Mouse (Mus musculus): ENCODE results near the gene Pxk. TPM values are rescaled to one million over a fixed set of nuclear protein-coding genes. Genes with fewer than 3 reads are reported as not detected.

Gene Pxk
- total and polyA plus RNA-seq, 3 experiments, result 18.3 to 24.6 (median 23.1) TPM

- H3K4me3 ChIP-seq, result peak within 1 kb of the TSS; percentile 86
- H3K27ac ChIP-seq, result peak within 1 kb of the TSS; percentile 100
- under 1% methylated on average over 47 of the region's 47 CpGs for WGBS
- H3K9ac ChIP-seq (ENCODE audit: low read depth, low read length), result peak within 1 kb of the TSS; percentile 77
- H3K36me3 ChIP-seq (ENCODE audit: control insufficient read depth, insufficient read depth, low read length), result no peaks in the 10 kb centered on the region
- H3K4me1 ChIP-seq (ENCODE audit: control insufficient read depth, insufficient read depth, low read length), result peaks cover 2% of the 10 kb centered on the region
- TF ChIP-seq CTCF (IDR thresholded peaks at IDR 0.05) (peak; percentile 99; the same call in 1 of the 2 replicates), POLR2A (IDR thresholded peaks at IDR 0.05; ENCODE audit: insufficient read depth, low read depth, low read length) (peak; percentile 83), EP300 (IDR thresholded peaks at IDR 0.05; ENCODE audit: insufficient read depth, low read depth, low read length) (peak; percentile 84)
- no peaks in the 10 kb centered on the region for H3K79me2 ChIP-seq (replicated peaks; ENCODE audit: control insufficient read depth, insufficient read depth, low read length)
- DNase-seq, result peak; percentile 95 to 96
- intact Hi-C loops (cut with DNase I), result loop anchor here (1.0 to 5.0 kb wide), 2 partner anchors 15 to 132 kb away; partner anchors contain the start of gene Kctd6
- H3K27me3 ChIP-seq (ENCODE audit: control insufficient read depth, insufficient read depth, low read length), result no peaks in the 10 kb centered on the region
These were observed 17.8 kb upstream of the Pxk start, which contains the start of gene Rpp14 for GRCm38 (mm10) chr14:8080165-8080679. Rpp14 (plus strand) TSS chr14:8080367.

GRCm38 (mm10) chr14:8080718-8081117 lies 17.3 kb upstream of the Pxk start:
- peak overlapping the region; percentile 100 for H3K27ac ChIP-seq
- intact Hi-C loops (cut with DNase I), result loop anchor here (1.0 to 5.0 kb wide), 2 partner anchors 15 to 132 kb away; partner anchors contain the start of gene Kctd6
- DNase-seq, result peak; percentile 26 to 36
- H3K27me3 ChIP-seq (ENCODE audit: control insufficient read depth, insufficient read depth, low read length), result no peaks in the 10 kb centered on the region
- TF ChIP-seq CTCF (IDR thresholded peaks at IDR 0.05), result no peak
- no peak for TF ChIP-seq EP300 (IDR thresholded peaks at IDR 0.05; ENCODE audit: insufficient read depth, low read depth, low read length)
- TF ChIP-seq POLR2A (IDR thresholded peaks at IDR 0.05; ENCODE audit: insufficient read depth, low read depth, low read length), result no peak
- peaks cover 2% of the 10 kb centered on the region for H3K4me1 ChIP-seq (ENCODE audit: control insufficient read depth, insufficient read depth, low read length)
- WGBS, result under 1% methylated on average over 11 of the region's 11 CpGs
- H3K36me3 ChIP-seq (ENCODE audit: control insufficient read depth, insufficient read depth, low read length), result no peaks in the 10 kb centered on the region
- peak overlapping the region; percentile 86 for H3K4me3 ChIP-seq
- H3K79me2 ChIP-seq (replicated peaks; ENCODE audit: control insufficient read depth, insufficient read depth, low read length), result no peaks in the 10 kb centered on the region
- peak overlapping the region; percentile 77 for H3K9ac ChIP-seq (ENCODE audit: low read depth, low read length)

- Histone ChIP-seq H3K4me1 (ENCODE audit: control insufficient read depth, insufficient read depth, low read length) (peaks cover 2% of the 10 kb centered on the region), H3K36me3 (ENCODE audit: control insufficient read depth, insufficient read depth, low read length) (no peaks in the 10 kb centered on the region), H3K4me3 (no peak overlapping the region), H3K27me3 (ENCODE audit: control insufficient read depth, insufficient read depth, low read length) (no peaks in the 10 kb centered on the region), H3K27ac (no peak overlapping the region), H3K79me2 (replicated peaks; ENCODE audit: control insufficient read depth, insufficient read depth, low read length) (no peaks in the 10 kb centered on the region), H3K9ac (ENCODE audit: low read depth, low read length) (no peak overlapping the region)
- DNase-seq, result no peak
- 100% methylated on average over 1 of the region's 1 CpGs for WGBS
- intact Hi-C loops (cut with DNase I), result loop anchor here (5.0 kb wide), 1 partner anchor 129 kb away; the partner anchor contains the start of gene Kctd6
- no peak for TF ChIP-seq POLR2A (IDR thresholded peaks at IDR 0.05; ENCODE audit: insufficient read depth, low read depth, low read length)
- no peak for TF ChIP-seq CTCF (IDR thresholded peaks at IDR 0.05)
- no peak for TF ChIP-seq EP300 (IDR thresholded peaks at IDR 0.05; ENCODE audit: insufficient read depth, low read depth, low read length)
These were observed 15.1 kb upstream of the Pxk start for GRCm38 (mm10) chr14:8082949-8083348.

GRCm38 (mm10) chr14:8089016-8089415 lies 9.0 kb upstream of the Pxk start:
- no peaks in the 10 kb centered on the region for H3K27me3 ChIP-seq (ENCODE audit: control insufficient read depth, insufficient read depth, low read length)
- no peak overlapping the region for H3K4me3 ChIP-seq
- TF ChIP-seq EP300 (IDR thresholded peaks at IDR 0.05; ENCODE audit: insufficient read depth, low read depth, low read length) (no peak), POLR2A (IDR thresholded peaks at IDR 0.05; ENCODE audit: insufficient read depth, low read depth, low read length) (no peak), CTCF (IDR thresholded peaks at IDR 0.05) (no peak)
- H3K4me1 ChIP-seq (ENCODE audit: control insufficient read depth, insufficient read depth, low read length), result no peaks in the 10 kb centered on the region
- H3K79me2 ChIP-seq (replicated peaks; ENCODE audit: control insufficient read depth, insufficient read depth, low read length), result no peaks in the 10 kb centered on the region
- no peaks in the 10 kb centered on the region for H3K36me3 ChIP-seq (ENCODE audit: control insufficient read depth, insufficient read depth, low read length)
- 84% methylated on average over 2 of the region's 2 CpGs for WGBS
- H3K9ac ChIP-seq (ENCODE audit: low read depth, low read length), result no peak overlapping the region
- intact Hi-C loops (cut with DNase I), result no loop called here
- DNase-seq, result no peak
- H3K27ac ChIP-seq, result no peak overlapping the region

- Histone ChIP-seq H3K36me3 (ENCODE audit: control insufficient read depth, insufficient read depth, low read length) (no peaks in the 10 kb centered on the region), H3K27ac (no peak overlapping the region), H3K79me2 (replicated peaks; ENCODE audit: control insufficient read depth, insufficient read depth, low read length) (no peaks in the 10 kb centered on the region), H3K4me1 (ENCODE audit: control insufficient read depth, insufficient read depth, low read length) (no peaks in the 10 kb centered on the region; the same call in 1 of the 2 replicates), H3K4me3 (no peak overlapping the region), H3K27me3 (ENCODE audit: control insufficient read depth, insufficient read depth, low read length) (no peaks in the 10 kb centered on the region), H3K9ac (ENCODE audit: low read depth, low read length) (no peak overlapping the region)
- intact Hi-C loops (cut with DNase I), result loop anchor here (1.0 to 2.0 kb wide), 3 partner anchors 64 to 254 kb away; no protein-coding TSS in a partner anchor
- TF ChIP-seq CTCF (IDR thresholded peaks at IDR 0.05) (peak; percentile 70), POLR2A (IDR thresholded peaks at IDR 0.05; ENCODE audit: insufficient read depth, low read depth, low read length) (no peak)
- 77% methylated on average over 2 of the region's 2 CpGs for WGBS
- DNase-seq, result no peak
These were observed 5.4 kb upstream of the Pxk start for GRCm38 (mm10) chr14:8092573-8092972.

GRCm38 (mm10) chr14:8093427-8093826 lies 4.6 kb upstream of the Pxk start:
- intact Hi-C loops (cut with DNase I), result loop anchor here (2.0 kb wide), 2 partner anchors 161 to 253 kb away; no protein-coding TSS in a partner anchor
- no peaks in the 10 kb centered on the region for H3K27me3 ChIP-seq (ENCODE audit: control insufficient read depth, insufficient read depth, low read length)
- no peaks in the 10 kb centered on the region for H3K79me2 ChIP-seq (replicated peaks; ENCODE audit: control insufficient read depth, insufficient read depth, low read length)
- H3K4me1 ChIP-seq (ENCODE audit: control insufficient read depth, insufficient read depth, low read length), result no peaks in the 10 kb centered on the region; the same call in 1 of the 2 replicates
- no peaks in the 10 kb centered on the region for H3K36me3 ChIP-seq (ENCODE audit: control insufficient read depth, insufficient read depth, low read length)
- no peak overlapping the region for H3K4me3 ChIP-seq
- 65% methylated on average over 5 of the region's 5 CpGs for WGBS
- TF ChIP-seq CTCF (IDR thresholded peaks at IDR 0.05) (no peak), POLR2A (IDR thresholded peaks at IDR 0.05; ENCODE audit: insufficient read depth, low read depth, low read length) (no peak), EP300 (IDR thresholded peaks at IDR 0.05; ENCODE audit: insufficient read depth, low read depth, low read length) (no peak)
- H3K9ac ChIP-seq (ENCODE audit: low read depth, low read length), result no peak overlapping the region
- H3K27ac ChIP-seq, result no peak overlapping the region
- no peak for DNase-seq

Measured in heart, adult 2 months (tissue).